Mouse (Mus musculus) left cerebral cortex, adult 2 months (tissue): ENCODE measurements around the gene Fbxo42. TPM values are rescaled to one million over a fixed set of nuclear protein-coding genes. Genes with fewer than 3 reads are reported as not detected.

Experiments
- DNase-seq, 2 experiments: peaks; one replicate each; pipeline ENCODE4 v3.0.0; 2021 to 2022; ENCODE audit warnings: low spot score in 2 of 2, mixed read lengths in 1 of 2; ENCODE audit errors: extremely low spot score in 1 of 2
- H3K27ac ChIP-seq: fragments of 200-600 bp; 2 replicates; pipeline ENCODE4 v1.8.1; 2022
- H3K4me3 ChIP-seq: fragments of 200-600 bp; 2 replicates; pipeline ENCODE4 v1.8.1; 2022
- CTCF ChIP-seq: fragments of 200-600 bp; IDR thresholded peaks from 2 replicates; pipeline ENCODE4 v1.8.1; 2022; ENCODE audit warnings: antibody characterized with exemption, mild to moderate bottlenecking, moderate library complexity
- intact Hi-C: fragments of 180-260 bp; cut with DNase I; formaldehyde crosslinking; loops from one replicate; pipeline ENCODE4 v1.15.1; 2025
- long read RNA-seq, 2 experiments: library from polyadenylated mRNA; stranded (forward); transcript quantifications; one replicate each; pipeline ENCODE4 v2.0.0; 2021; ENCODE audit warnings: borderline mapping rate in 2 of 2
- total RNA-seq, 2 experiments: library from RNA; stranded (reverse); gene quantifications; 2 replicates each; pipeline ENCODE4 v1.2.3; 2021

Fbxo42 gene
- 10 to 100 TPM; 29.3 to 30.3 TPM for total RNA-seq
- long read RNA-seq, experiment 1, full-length matches to known transcripts, result 42 of 55 reads
- long read RNA-seq, experiment 1, partial matches to known transcripts, result 0 of 55 reads
- long read RNA-seq, experiment 1, other reads (novel, unspliced or antisense), result 13 of 55 reads
- long read RNA-seq, experiment 2, full-length matches to known transcripts, result 25 of 31 reads
- long read RNA-seq, experiment 2, partial matches to known transcripts, result 0 of 31 reads
- long read RNA-seq, experiment 2, other reads (novel, unspliced or antisense), result 6 of 31 reads

DNA sequence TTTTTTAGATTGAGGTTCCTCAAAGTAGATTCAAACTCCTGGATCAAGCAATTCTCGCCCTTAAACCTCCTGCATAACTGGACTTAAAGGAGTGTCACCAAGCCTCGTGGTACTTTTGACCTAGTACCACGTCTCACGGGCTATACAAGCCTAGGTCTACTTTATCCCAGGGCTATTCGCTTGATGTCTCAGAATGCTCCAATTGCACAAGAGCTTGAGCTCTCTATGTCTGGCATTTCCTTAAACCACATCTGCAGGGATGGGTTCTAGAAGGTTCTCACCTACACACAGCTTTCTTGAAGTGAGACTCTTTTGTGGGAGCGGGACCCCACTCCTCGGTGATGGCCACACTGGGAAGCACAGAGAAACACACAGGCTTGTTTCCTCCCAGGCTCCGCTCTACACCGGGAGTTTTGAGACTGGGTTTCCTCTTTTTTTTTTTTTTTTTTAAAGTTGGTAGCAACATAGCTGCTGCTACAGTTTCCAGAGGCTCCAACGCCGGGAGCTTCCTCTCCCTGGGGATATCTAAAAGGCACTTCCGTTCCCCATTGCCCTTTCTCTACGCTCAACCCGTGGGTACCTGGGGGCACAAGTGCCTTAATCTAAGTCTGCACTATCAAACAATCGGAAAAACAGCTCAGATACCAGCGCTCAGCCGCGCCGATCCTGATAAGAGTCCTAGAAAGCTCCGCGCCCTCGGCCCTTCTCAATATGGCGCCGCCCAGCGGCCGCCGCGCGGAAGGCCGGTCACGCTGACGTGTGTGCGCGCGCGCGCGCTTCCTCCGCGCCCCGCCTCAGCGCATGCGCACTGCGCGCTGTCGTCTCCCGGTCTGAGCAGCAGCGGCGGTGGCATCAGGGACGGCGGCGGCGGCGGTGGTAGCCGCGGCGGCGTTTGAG lies at the start of gene Fbxo42:
TSS of gene Fbxo42 (plus strand) at position 802 of the 897 bp plus-strand sequence.
- Histone ChIP-seq H3K27ac (peak within 1 kb of the TSS; percentile 97), H3K4me3 (peak within 1 kb of the TSS; percentile 82)
- intact Hi-C loops, result loop anchor here (5.0 to 10.0 kb wide), 2 partner anchors 55 to 397 kb away; no protein-coding TSS in a partner anchor
- peak; percentile 96 for DNase-seq
- TF ChIP-seq CTCF, result peak; percentile 91

DNA sequence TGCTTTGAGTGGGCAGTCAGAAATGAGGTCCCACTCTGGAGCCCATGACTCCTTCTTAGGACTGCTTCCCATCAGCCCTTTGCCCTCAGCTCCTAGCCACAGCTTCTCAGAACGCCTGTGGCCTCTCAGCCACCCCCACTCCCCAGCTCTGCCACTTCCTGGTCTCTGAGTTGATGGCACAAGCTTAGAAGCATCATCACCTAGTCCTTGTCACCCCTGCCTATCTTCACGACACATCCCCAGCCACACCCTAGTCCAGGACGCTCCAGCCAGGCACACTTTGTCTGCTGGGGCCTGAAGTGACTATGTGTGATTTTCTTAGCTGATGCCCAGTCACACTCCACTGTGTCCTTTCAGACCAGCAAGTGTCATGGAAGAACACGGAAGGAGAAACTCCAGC lies 48.8 kb upstream of the Fbxo42 start:
- no peak for DNase-seq
- Histone ChIP-seq H3K27ac (no peak overlapping the region), H3K4me3 (no peak overlapping the region)
- intact Hi-C loops, result no loop called here
- TF ChIP-seq CTCF, result no peak

DNA sequence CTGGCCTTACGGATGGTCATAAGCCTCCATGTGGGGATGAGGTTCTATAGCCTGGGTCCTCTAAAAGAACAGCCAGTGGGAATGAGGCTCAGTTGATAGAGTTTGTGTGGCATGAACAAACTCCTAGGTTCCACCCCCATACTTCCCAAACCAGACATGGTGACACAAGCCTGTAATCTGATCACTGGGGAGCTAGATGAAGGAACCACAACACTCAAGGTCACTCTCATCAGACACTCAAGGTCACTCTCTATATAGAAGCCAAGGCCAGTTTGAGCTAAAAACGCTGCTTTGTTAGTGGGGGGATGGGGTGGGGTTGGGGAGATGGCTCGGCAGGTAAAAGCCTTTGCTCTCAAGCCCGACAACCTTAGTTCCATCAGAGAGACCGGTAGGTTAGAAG lies 47.8 kb upstream of the Fbxo42 start:
- H3K27ac ChIP-seq, result no peak overlapping the region
- no peak for TF ChIP-seq CTCF
- intact Hi-C loops, result no loop called here
- no peak for DNase-seq
- H3K4me3 ChIP-seq, result no peak overlapping the region

DNA sequence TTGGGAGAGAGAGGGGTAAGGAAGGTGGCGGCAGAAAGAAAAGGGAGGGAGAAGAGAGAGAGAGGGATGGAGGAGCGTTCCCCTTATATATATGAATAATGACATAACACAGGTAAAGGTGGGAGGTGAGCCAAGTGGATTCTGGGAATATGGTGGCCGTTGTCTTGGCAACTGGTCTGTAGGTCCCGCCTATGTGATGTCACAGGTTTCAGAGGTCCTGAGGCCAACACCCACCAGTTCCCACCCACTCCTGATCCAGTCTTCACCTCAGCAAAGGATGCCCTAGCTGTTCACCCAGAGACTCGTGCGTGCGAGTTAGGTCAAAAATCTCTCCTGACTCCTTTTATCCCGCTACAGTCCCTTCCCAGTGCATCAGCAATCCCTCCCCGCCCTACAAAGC lies 46.4 kb upstream of the Fbxo42 start:
- no peak for TF ChIP-seq CTCF
- Histone ChIP-seq H3K27ac (no peak overlapping the region), H3K4me3 (no peak overlapping the region)
- intact Hi-C loops, result no loop called here
- DNase-seq, result no peak

DNA sequence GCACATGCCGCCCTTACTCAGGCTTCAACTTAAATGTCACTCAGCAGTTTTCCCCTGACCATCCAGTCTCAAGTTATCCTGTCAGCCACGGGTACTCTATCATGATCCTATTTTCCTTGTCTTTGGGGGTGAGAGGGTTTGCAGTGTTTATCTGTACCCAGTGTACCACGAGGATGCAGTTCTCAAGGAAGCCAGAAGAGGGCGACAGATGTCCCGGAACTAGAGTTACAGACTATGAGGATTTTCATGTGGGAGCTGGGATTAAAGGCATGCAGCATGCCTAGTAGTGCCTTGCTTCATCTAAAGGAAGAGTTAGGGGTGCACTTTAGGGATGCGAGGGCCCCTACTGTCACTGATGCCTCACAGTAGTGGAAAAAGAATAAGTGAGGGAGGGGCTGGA lies 45.9 kb upstream of the Fbxo42 start:
- no peak for DNase-seq
- intact Hi-C loops, result no loop called here
- Histone ChIP-seq H3K4me3 (no peak overlapping the region), H3K27ac (no peak overlapping the region)
- peak; percentile 44 for TF ChIP-seq CTCF

DNA sequence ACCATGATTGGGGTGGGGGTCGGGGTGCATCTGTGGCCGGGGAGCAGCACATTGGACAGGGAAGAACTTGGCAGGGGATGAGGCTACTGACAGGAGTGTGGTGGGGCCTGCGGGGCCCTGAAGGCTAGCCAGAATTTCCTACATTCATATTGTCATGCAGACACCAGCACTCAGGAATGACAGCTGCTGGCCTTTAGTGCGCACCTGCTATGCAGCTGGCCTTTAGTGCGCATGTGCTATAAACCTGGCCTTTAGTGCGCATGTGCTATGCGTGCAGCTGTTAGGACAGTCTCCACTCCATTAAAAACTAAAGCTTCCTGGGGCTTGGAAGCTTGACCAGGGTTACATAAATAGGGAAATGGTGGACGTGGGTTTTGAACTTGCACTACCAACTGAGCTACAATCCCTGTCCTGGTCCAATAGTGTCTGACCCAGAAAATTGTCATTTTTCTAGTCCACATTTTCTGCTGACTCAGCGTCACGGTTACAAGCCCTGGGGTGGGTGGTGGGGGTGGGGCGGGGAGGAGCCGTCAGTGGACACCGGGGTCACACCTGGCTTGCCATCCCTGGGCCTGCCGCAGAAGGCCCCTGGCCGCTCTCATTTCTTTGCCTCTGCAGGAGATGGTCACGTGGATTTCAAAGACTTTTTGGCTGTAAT lies 41.1 kb upstream of the Fbxo42 start:
- Histone ChIP-seq H3K4me3 (no peak overlapping the region), H3K27ac (no peak overlapping the region)
- DNase-seq, result no peak
- TF ChIP-seq CTCF, result no peak
- intact Hi-C loops, result no loop called here

DNA sequence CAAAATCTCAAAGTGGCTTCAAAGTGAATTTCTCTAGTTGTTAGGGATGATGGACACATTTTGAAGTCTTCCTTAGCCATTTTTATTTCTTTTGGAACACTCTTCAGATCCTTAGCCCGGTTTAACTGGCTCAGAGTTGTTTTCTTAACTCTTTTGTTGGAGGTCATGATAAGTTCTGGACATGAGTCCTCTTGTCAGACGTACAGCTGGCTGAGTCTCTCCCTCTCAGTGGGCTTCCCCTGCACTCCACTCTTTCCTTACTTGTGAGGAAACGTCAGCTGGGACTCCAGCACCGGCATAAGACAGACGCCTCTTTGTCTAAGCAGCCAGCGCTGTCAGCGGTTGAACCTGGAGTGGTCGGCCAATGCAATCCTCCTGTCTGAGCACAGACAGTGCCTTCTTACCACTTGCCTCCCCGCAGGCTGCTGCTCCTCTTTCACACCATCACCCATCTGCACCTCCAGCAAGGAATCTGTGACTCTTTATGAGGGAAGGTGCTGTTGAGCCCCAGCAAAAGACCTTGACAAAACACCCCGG lies 39.4 kb upstream of the Fbxo42 start:
- Histone ChIP-seq H3K4me3 (no peak overlapping the region), H3K27ac (no peak overlapping the region)
- DNase-seq, result no peak
- TF ChIP-seq CTCF, result no peak
- intact Hi-C loops, result no loop called here

DNA sequence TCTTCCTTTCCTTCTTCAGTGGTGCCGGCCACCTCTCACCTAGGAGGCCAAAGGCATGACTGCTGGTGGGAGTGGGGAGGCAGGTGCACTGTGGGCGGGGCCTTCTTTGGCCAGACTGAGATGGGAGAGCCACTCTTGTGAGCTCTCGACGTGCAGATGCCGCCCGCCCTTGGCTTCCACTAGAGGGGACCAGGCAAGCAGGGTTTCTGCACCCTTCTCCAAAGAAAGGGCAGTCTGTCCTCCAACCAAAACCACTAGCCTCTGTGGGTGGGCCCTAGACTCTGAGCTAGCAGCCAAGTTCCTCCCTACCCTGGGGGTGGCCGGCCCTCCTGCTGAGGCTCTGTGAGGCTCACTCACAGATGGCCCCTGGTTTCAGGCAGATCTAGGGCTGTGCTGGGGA lies 33.9 kb upstream of the Fbxo42 start:
- peak in 1 of 2 experiments; percentile 32 for DNase-seq
- intact Hi-C loops, result no loop called here
- Histone ChIP-seq H3K4me3 (no peak overlapping the region), H3K27ac (no peak overlapping the region; the same call in 1 of the 2 replicates)
- TF ChIP-seq CTCF, result no peak; the same call in 1 of the 2 replicates

DNA sequence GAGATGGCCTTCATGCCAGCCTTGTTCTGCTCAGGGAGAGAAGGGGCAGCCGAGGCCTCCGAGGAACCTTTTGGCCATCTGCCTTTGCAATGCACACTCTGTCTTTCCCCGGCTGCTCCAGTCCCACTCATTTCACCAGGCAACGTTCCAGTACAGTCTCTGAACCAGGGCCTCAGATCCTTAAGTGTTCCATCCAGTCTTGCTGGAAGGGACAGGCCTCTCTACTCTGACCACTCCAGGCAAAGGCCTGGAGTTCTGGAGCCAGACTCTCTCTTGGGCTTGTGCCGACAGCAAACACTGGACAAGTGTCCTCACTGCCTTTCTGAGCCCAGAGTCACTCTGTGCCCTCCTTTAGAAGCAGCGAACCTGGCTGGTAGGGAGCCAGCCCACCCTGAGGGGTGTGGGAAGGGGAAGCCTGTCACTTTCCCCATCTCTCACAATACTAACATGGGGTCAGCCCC lies 33.2 kb upstream of the Fbxo42 start:
- intact Hi-C loops, result no loop called here
- no peak overlapping the region for H3K4me3 ChIP-seq
- H3K27ac ChIP-seq, result peak overlapping the region; percentile 53
- no peak for TF ChIP-seq CTCF
- peak in 1 of 2 experiments; percentile 32 for DNase-seq

DNA sequence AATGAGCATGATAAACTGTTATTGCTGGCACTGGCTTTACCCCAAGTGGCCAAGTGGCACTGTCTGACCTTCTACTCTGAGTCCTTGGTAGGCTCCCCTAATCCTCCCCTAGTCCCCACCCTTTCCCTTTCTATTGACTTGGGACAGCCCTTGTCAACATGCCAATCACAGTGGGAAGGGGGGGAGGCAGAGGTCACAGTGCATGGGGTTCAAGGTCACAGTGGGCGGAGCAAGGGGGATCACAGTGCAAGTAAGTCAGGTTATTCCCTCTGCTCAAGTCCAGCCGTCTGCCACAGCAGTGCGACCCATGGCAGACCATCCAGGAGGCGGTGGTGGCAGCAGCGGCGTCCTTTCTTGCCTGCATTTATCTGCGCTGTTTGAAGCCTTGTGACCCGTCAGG lies 32.3 kb upstream of the Fbxo42 start:
- intact Hi-C loops, result no loop called here
- no peak for TF ChIP-seq CTCF
- Histone ChIP-seq H3K27ac (no peak overlapping the region), H3K4me3 (no peak overlapping the region)
- no peak for DNase-seq

DNA sequence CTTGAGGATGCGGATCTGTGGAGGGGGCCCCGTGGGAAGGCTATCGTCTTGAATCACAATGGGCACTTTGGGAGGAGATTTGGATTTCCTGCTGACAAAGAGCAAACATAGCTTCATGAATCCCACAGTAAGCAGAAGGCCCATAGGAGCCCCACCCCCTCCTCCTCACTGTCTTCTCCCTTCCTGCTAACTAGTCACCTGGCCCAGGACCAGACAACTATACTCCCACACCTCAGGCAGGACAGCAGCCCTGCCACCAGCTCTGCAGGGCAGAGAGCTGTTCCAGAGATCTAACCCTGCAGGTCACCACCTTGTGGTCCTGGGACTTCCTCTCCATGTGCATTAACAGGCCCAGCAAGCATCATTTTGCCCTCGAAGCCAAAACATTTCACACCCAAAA lies 29.0 kb upstream of the Fbxo42 start:
- DNase-seq, result no peak
- H3K4me3 ChIP-seq, result no peak overlapping the region
- no peak overlapping the region; the same call in 1 of the 2 replicates for H3K27ac ChIP-seq
- no peak for TF ChIP-seq CTCF
- intact Hi-C loops, result no loop called here
